Mouse (Mus musculus) right cerebral cortex, adult 2 months (tissue): Measurements from ENCODE around the gene Atp6v1b1.

Source experiments
- DNase-seq, 2 experiments: peaks; one replicate each; pipeline ENCODE4 v3.0.0; 2021 to 2022; ENCODE audit warnings: low spot score in 2 of 2

Gene Atp6v1b1

DNA sequence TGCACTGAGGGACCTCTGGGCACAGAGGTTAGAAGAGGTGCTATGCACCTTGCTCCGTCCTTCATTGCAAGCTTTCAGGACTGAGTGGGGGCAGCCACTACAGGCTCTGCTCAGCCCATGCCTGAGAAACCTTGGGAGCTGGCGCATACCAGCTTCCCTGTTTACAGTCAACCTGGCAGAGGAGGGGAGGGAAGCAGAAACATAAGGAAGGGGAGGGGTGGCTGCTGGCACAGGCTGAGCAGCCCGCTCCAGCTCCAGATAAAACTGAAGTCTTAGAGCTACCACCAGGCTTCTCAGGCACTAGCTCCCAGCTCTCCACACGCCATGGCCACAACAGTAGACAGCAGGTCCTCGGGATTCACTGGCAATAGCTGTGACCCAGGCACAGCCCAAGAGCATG is at the start of gene Atp6v1b1:
TSS of gene Atp6v1b1 (plus strand) at position 230 of the 400 bp plus-strand sequence.
- DNase-seq = no peak

DNA sequence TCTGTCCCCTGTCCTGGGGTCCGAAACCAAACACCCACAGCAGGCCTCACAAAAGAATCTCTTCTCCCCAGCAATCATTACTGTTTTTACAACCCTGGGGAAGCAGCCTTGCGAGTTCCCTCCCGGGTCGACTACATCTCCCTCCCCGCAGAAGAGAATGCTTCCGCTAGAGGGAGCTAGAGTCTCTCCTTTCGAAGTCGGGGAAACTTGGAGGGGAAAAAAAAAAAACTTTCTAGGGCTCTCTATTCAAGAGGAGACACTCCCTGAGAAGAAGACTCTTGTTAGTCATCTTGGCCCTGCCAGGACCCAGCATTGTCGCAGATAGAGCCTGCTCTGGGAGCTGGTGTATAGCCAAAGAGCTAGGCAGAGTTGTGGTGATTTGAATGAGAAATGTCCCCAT is 49.0 kb upstream of the Atp6v1b1 start:
- peak in 1 of 2 experiments; percentile 41 for DNase-seq

DNA sequence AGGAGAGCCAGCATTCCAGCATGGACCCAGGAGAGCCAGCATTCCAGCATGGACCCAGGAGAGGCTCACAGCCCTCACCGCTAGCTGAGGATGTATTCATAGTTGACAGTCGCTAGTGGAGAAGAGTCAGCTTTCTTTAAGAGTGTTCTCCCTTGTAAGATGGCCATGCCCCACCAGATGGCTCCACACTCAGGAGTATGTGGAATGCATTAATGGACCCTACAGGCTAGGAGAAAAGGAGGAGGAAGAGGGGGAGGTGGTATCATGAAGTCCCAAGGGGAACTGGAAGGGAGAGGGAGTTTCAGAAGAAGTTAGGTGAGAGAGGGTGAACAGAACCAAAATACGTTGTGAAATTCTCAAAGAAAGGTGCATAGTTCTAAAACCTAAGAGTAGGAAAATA is 47.1 kb upstream of the Atp6v1b1 start:
- DNase-seq = no peak

DNA sequence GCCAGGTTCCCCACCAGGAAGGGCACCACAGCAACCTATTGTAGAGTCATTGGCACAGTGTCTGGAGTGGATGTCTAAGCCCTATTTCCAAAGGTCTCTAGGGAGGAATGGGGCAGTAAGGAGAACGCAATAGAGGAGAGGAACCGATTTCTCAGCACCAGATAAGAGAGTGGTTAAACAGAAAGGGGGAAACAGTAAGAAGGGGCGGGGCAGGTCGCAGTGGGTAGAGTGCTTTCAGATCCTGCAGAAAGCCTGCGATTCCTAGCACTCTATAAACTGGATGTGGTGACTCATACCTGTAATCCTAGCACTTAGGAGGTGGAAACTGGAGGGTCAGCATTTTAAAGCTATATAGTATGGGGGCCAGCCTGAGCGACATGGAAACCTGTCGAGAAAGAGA is 46.1 kb upstream of the Atp6v1b1 start:
- DNase-seq = no peak

DNA sequence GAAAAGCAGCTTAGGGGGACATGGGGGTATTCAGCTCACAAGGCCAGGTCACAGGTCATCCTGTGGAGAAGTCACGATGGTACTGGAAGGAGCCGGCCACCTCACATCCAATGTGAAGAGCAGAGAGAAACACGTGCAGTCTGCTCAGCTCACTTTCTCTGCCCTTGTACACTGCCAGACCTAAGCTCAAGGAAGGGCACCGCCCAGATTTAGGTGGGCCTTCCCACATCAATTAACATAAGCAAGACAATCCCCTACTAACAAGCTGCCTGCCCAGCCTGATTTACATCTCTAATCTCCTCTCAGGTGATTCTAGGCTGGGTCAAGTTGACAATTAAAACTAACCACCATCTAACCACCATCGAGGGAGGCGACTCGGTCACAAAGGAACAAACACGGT is 44.9 kb upstream of the Atp6v1b1 start:
- DNase-seq = no peak

DNA sequence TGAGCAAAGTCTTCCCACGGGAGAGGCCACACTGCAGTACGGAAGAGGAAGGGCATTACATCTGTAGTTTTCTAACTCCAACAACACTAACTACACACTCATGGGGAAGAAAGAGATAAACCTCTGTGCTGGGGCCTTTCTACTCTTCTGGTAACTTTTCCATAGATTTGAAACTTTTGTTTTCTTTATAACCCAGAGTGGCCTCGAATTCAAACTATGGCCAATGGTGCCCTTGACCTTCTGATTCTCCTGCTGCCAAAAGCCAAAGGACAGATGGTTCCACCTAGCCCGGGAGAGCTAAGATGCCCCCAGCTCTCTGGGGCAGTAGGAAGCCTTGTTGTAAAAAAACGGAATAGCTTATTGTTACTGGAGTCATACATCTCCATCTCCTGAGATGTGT is 42.8 kb upstream of the Atp6v1b1 start:
- DNase-seq = no peak

DNA sequence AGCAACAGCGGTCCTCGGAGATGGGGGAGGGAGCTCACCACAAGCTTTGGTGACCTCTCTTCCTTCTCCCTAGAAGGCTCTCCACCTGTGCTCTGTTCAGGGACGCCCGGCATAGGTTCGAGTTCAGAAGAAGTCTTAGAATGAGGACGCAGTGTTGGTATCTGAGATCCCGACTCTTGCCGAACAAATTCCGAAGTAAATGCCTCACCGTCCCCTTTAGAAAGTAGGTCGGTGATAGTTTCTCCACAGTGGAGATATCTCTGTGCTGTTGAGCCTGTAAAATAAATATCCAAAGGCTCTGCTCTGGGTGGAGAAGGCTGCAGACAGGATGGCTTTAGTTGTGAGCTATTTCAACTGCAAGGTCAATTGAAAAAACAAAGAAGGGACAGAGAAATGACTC is 41.8 kb upstream of the Atp6v1b1 start:
- DNase-seq = no peak

DNA sequence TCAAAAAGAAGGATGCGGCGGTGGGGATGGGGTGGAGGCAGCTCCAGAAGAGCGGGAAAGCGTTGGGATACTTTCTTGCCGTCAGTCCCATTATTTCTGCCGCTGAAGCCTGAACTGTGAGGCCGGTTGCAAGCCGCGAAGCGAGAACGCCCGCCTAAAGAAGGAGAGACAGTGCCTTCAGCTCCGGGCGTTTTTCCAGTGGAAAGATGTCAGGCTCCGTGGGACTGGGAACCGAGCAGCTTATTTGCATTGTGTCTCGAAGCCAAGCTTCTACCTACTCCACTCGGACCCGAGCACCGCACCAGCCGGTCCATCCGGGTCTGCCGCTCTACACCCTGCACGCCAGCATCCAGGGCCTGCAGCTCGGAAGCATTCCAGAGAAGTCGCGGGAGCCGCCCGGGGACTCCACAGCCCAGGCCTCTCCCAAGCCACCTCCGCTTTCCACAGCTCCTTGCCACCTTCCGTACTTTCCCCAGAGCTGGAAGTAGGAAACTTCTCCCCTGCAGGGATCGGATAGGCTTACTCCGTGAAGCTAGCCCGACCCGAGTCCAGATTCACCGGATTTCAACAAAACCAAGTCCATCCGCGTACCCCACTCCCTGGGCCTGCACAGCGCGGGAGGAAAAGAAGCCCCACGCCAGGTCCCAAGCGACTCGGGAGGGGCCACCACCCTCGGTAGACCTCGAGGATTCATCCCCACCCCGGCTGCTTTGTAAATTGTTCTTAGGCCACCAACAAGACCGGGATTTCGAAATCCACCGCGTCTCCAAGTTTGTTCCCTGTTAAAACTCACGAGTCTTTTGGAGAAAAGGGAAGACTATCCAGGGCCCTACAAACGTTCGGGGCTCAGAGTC is 40.4 kb upstream of the Atp6v1b1 start:
- DNase-seq = no peak

DNA sequence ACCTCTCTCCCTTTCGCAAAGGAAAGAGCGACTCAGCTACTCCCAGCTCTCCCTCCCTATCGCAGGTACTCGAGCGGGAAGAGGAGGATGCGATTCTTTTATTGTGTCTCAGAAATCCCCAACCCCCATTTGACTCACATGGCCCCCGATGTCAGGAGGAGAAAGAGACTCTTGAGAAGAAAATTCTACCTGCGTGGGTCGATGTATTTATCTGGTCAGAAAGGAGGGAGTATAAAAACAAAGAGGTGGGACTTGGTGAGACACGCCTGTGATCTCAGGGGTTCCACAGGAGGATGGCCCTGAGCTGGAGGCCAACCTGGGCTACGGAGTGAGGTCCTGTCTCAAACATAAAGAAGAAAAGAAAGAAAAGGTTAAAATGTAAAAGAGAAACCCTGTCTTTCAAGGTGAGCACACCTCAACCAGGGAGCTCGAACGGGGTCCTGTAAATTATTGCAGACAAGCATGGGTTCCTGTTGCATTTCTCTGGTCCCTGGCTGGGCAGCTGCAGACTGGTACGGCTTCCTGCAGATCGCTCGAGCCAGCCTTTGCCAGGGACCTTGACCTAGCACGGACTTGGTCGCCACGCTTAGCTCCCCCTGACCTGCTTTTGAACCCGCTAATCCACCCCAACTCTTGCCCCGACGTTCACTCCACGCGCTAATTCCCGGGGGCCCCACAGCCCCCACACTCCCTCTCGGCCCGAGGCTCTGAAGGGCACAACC is 39.6 kb upstream of the Atp6v1b1 start:
- no peak for DNase-seq

DNA sequence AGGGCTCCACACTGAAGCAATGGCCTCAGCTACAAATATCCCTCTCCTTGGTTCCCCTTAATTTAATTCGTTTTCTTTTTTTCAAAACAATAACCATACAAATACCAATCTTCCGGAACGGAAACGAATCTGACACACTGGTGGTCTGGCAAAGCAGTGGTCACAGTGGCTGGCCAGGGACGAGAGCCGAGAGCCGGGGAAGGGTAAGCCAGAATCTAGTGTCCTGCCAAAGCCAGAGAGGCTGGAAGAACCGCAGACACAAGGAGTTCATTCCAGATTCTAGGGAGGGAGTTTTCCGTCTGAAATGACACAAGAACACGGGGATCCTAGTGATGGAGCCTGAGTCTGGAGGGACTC is 39.1 kb upstream of the Atp6v1b1 start:
- no peak for DNase-seq

DNA sequence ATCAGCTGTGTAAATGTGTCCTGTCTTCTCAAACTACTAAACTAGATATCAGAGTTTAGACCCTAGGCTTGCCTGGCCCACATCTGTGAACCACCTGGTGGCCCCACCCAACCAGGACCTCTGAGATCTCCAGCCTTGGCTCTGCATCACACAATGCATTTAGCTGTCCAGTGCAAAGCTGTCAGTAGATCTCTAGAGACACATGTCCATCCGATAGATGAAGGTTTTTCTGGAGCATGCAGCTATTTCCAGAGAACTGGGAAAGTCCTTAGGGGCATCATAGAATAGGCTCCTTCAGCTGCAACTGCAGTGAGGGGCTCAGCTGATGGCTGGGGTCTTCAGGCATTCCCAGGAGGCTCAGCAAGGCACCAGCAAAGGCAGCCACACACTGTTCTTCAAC is 38.5 kb upstream of the Atp6v1b1 start:
- no peak for DNase-seq

DNA sequence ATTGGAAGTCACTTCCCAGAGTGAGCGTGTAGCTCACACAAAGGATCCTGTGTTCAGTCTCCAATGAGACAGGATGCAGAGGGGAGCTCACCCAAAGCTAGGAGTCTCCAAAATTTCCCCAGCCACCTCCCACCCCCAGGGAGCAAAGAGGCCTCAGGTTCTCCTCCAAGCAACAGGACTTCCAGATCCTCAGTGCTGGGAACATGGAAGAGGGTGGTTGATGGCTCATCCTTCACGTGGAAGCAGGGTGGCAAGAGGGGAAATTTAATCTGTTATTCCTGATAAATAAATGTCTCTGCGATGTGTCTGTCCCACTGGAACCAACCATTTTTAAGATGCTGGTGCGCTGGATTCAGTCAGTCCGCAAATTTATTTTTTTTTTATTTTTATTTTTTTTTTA is 38.1 kb upstream of the Atp6v1b1 start:
- DNase-seq = no peak

DNA sequence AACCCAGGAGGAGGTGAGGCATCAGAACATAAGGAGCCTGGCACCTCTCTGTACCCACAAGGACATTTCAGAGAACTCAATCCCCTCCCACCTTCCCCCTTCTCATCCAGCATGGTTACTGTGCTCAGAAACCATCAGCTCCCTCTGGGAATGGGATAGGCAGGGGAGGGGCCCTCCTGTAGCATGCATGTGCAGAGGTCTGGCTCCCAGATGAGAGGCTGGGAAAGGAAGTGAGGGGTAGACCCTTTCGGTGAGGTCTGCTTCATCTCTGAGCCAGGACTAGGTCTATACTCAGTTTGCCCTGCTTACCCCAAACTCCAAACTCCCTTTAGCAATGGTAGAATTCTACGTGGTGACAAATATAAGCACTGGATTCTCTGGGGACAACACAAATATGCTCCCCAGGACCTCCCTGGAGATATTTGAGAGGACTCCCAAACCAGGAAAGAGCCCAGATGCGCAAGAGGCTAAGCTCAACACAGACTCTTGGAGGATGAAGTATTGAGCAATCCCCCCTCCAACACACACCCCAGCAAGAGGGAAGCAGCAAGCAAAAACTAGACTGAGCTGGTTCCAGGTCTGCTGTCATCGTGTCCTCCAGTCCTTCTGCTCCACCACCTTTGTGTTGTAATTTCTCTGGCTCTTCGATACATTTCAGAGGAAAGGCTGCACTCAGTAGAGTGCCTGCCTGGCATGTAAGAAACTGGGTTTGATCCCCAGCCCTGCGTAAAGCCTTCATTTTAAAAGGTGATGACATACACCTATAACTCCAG is 34.9 kb upstream of the Atp6v1b1 start:
- DNase-seq = no peak

DNA sequence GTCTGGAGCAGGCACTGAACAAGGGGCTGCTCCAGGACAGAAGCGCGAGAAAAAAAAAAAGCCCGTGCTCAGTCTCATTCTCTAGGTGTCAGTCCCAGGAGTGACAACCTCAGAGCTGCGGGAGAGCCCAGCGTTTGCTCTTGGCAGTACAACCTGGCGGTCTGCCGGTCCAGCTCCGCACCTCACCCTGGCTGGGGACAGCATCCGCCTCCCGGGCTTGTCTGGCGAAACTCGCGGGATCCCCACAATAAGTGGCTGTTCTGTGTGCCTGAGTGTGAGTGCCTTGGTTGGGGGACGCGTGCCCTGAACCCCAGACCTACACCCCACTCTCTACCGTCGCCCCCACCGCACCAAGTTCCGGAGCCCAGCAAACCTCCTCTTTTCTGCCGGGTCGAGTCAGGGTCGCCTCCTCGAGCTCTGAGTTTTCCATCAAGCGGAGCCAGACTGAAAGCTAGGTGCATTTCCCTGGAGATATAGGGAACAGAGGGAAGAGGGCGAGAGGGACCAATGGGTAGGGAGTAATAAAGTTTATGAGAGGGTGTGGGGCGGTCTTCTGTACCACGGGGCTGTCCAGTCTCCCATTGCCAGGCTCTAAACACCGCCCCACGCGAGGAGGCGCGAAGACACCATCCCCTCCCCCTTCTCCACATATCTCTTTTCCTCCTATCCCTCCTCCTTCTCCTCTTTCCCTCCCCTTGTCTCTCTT is 32.3 kb upstream of the Atp6v1b1 start:
- DNase-seq = no peak

DNA sequence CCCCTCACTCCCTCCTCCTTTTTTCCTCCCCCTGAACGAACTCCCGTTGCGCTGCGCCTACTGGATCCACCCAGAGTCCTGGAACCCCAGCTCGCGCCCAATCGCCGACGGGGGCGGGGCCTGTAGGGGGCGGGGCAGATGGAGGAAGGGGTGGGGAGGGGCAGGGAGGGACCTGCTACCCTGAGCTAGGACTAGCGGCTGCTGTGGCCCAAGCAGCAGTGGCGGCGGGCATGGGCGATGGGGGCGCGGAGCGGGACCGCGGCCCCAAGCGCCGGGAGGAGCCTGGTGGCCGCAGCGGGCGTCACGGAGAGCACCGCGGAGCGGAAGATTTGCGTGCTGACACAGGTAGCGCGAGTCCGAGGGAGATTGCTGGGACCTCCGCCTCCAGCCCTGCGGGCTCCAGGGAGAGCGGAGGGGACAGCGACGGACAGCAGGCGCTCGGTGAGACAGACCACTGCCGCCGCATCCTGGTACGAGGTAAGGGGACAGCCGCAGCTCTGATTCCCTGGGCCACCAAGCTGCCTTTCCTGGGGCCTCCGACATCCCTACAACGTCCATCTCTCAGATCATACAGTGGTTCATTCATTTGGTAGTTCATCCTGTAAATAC is 31.6 kb upstream of the Atp6v1b1 start, which contains the start of gene Vax2:
TSS of gene Vax2 (plus strand) at position 198 of the 609 bp plus-strand sequence.
- DNase-seq = no peak

DNA sequence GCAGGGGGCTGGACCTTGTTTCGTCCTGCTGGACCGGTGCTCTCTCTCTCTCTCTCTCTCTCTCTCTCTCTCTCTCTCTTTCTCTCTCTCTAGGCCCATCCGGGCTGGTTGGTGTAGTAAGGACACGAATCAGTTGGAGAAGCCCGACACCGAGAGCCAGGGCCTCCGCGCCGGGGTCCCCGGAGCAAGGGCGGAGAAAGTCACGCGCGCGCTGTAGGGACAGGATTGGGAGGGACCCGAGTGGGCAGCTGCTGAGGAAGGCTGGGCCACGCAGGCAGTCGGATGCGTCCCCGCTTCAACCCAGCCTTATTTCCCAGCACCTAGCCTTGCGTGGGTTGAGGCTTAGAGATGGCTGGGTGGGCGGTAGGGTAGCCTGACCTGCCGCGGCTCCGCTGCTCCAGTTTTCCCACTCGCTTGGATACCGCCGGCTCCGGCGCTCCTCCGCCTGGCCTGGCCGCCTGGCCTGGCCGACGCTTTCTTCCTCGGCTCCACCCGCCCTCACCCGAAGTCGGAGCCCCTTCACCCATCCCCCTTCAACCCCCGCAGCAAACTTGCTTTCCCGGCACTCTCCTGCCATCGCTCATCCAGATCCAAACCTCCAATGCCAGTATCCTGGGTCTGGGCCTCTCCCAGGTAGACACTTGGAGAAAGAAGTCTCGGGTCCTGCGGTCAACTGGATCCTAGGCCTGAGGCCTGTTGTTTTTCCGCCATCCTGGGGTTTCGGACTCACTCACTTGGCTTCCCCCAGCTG is 30.9 kb upstream of the Atp6v1b1 start:
- DNase-seq = no peak

DNA sequence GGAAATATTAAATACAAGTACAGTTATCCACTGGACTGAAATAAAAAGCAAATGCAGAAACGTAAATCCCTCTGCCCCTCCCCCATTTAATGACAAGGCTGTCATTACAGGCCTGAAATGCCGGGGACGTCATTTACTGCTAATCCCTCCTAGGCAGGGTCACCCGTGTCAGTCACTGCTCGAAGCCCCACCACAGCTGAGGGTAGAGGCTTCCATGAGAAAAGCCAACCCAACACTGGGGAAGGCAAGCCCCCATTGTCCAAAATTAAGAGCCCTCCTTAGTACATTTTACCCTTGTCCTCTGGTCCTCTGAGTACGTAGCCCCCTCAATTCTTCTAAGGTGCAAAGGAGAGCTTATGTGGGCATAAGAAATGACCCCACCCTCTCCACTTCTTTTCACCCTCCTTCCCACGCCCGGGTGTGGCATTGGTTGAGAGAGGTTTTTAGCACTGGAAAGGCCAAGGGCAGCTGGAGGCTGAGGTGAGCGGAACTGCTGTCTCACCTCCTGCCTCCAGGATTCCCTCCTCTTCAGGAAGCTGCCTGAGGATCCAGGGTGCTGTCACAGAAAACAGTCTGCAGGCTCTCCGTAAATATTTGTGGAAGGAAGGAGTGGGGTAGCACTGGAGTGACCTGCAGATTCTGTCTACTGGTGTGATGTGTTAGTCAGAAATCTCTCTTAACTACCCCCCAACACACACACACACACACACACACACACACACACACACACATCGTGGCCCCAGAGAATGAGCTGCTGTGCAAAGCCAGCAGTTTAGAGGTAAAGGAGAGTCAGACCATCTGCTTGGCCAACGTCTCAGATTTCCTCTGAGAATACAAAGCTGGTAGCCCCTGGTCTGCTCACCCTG is 29.3 kb upstream of the Atp6v1b1 start:
- DNase-seq = no peak

DNA sequence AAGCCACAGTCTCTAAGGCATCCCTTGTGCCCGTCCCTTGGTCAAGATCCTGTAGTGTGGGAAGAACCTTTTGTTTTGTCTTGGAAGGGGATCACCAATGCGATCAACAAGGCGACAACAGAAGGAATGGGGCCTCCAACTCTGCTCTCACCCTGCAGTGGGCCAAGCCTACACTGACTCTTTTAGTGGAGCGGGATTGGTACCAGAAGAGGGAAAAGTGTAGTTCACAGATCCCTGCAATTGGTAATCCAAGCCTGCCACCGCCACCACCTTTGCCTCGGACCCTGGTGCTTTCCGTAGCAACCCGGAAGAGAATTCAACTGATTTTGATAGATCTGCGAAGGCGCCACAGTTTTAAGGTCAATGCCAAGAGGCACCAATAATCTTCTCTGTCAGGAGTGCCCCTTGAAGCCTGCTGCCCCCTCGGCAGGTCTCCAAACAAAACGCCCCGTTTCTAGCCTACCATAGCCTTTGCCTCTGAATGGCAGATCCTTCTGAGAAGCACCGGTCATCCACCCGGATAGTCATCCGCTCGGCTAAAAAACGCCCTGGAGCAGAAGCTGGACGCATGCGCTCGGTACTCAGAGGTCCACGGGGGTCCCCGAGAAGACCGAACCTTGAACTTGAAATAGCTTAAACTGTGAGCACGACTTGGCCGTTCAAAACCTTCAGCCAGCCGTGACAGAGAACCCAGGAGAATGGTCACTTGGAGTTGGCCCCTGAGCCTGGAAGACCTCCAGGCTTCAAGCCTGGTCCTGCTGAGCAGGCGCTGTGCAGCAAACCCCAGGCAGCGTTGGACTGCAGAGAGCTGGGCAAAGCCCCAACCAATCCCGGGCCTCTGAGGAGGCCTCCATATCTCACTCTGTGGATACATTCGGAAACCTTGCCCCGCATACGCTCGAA is 28.3 kb upstream of the Atp6v1b1 start:
- DNase-seq = no peak
